Mouse (Mus musculus) heart, postnatal 0 days (tissue): ENCODE measurements at regions not wholly inside any gene's neighbourhood (a gene's known extent, or its start where the extent isn't known, plus 50 kb on each side); places are given as distances from the start of the nearest gene placed in this dataset.

Experiments
- ATAC-seq: fragments of 200-750 bp; cut with Nextera tagmentation; 2 replicates; pipeline ENCODE4 v1.8.0; 2017; ENCODE audit warnings: low read depth, moderate number of reproducible peaks, moderate library complexity; ENCODE audit not compliant: insufficient read depth
- DNase-seq: peaks from one replicate; pipeline ENCODE4 v3.0.0-alpha.2; 2016; ENCODE audit warnings: low spot score
- H3K27ac ChIP-seq: fragments of 300-500 bp; sonication (generic); 2 replicates; pipeline ENCODE4 v1.5.1; 2014; ENCODE audit warnings: low read depth, mild to moderate bottlenecking
- H3K27me3 ChIP-seq: fragments of 300-500 bp; sonication (generic); 2 replicates; pipeline ENCODE4 v1.6.1; 2014; ENCODE audit warnings: low read length, mixed read lengths; ENCODE audit not compliant: control insufficient read depth, insufficient read depth
- H3K36me3 ChIP-seq: fragments of 300-500 bp; sonication (generic); replicated peaks from 2 replicates; pipeline ENCODE4 v1.6.1; 2014; ENCODE audit warnings: low read length, mixed read lengths; ENCODE audit not compliant: control insufficient read depth, insufficient read depth
- H3K4me1 ChIP-seq: fragments of 300-500 bp; sonication (generic); 2 replicates; pipeline ENCODE4 v1.6.1; 2014; ENCODE audit warnings: antibody characterized with exemption; ENCODE audit not compliant: control insufficient read depth, insufficient read depth
- H3K4me2 ChIP-seq: fragments of 300-500 bp; sonication (generic); 2 replicates; pipeline ENCODE4 v1.6.1; 2014; ENCODE audit warnings: low read depth, mild to moderate bottlenecking, low read length, moderate library complexity
- H3K4me3 ChIP-seq: fragments of 300-500 bp; sonication (generic); 2 replicates; pipeline ENCODE4 v1.5.1; 2014; ENCODE audit warnings: low read depth, low read length
- H3K9ac ChIP-seq: fragments of 300-500 bp; sonication (generic); replicated peaks from 2 replicates; pipeline ENCODE4 v1.6.1; 2014; ENCODE audit warnings: low read depth, low read length, mixed read lengths
- H3K9me3 ChIP-seq: fragments of 300-500 bp; sonication (generic); replicated peaks from 2 replicates; pipeline ENCODE4 v1.6.1; 2016; ENCODE audit warnings: low read length; ENCODE audit not compliant: control insufficient read depth
- CTCF ChIP-seq: IDR thresholded peaks from 2 replicates; pipeline ENCODE4 v1.5.1; 2016; ENCODE audit warnings: antibody characterized with exemption, control low read depth, low read depth
- EP300 ChIP-seq: IDR thresholded peaks from 2 replicates; pipeline ENCODE4 v1.6.1; 2016; ENCODE audit warnings: antibody characterized with exemption, low read depth
- WGBS: fragments of 180-500 bp; shearing (Covaris S2); extraction: QIAGEN DNeasy Blood & Tissue Kit; methylation state at CpG from one replicate; pipeline ENCODE4 v1.1.7; 2014; 5-methylcytosine and 5-hydroxymethylcytosine counted together

DNA sequence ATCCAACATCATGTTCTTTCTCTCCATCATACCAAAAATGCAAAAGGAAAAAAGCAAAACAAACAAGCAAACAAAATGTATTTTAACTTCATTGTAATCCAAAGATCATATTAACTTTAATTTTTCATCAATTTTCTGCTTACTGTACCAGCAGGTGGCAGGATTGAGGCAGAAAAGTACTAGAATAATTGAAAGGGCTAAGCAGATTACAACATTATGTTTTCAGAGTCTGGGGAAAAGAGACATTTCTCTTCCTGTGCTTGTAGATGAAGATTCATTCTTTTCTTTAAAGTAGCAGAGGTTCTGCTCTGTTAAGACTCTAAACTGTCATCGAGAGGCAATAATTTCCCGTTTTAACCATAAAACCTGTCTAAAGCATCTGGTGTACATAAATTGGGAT lies 394.7 kb upstream of the Slitrk6 start:
- no peak overlapping the region for H3K4me3 ChIP-seq
- WGBS, result 48% methylated on average over 2 of the region's 2 CpGs
- H3K27me3 ChIP-seq, result no peaks in the 10 kb centered on the region
- no peaks in the 10 kb centered on the region for H3K9me3 ChIP-seq
- H3K27ac ChIP-seq, result no peak overlapping the region
- no peaks in the 10 kb centered on the region for H3K36me3 ChIP-seq
- TF ChIP-seq CTCF, result peak; percentile 55
- TF ChIP-seq EP300, result no peak
- H3K4me1 ChIP-seq, result no peaks in the 10 kb centered on the region
- DNase-seq (peak; percentile 24), ATAC-seq (no peak)
- no peak overlapping the region for H3K4me2 ChIP-seq
- H3K9ac ChIP-seq, result no peak overlapping the region

DNA sequence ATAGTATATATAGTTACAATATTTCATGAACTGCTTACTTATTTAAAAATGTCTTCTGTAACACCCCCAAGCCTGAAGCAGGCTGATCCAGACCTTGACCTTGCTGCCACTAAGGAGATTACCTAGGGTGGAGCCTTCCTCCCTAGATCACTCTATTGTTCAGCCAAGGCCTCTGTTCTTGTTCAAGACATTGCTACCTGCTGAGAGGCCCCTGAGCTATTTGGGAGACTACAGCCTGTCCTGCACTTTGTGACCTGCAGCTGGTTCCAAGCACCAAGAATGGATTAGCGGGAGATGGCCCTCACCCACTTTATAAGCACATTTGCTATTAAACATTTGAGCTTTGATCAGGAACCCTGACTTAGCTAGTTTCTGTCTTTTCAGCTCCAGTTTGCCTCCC lies 361.7 kb upstream of the Slitrk6 start:
- Histone ChIP-seq H3K36me3 (no peaks in the 10 kb centered on the region), H3K4me3 (no peak overlapping the region), H3K9ac (no peak overlapping the region), H3K27ac (no peak overlapping the region), H3K9me3 (no peaks in the 10 kb centered on the region), H3K27me3 (no peaks in the 10 kb centered on the region), H3K4me1 (no peaks in the 10 kb centered on the region), H3K4me2 (no peak overlapping the region)
- TF ChIP-seq EP300, result no peak
- TF ChIP-seq CTCF, result no peak
- 76% methylated on average over 1 of the region's 1 CpGs for WGBS
- DNase-seq, result no peak
- no peak for ATAC-seq

DNA sequence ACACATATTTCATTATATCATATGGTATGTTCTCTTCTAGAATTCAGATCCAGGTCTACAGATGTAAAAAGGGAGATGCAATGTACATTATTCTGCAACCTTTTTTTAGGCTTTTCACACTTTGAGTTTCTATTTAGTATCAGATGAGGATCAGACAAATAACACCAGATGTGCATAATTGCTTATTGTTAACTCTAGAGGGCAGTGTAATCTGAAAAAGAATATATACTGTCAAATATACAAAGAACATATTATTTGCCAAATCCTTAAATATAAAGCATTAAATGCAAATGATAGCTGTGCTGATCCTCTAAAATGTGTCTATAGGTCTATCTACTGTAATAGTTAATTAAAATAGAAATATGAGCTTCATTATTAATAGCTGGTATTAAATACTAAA lies 348.6 kb upstream of the Slitrk6 start:
- H3K36me3 ChIP-seq, result no peaks in the 10 kb centered on the region
- H3K9me3 ChIP-seq, result no peaks in the 10 kb centered on the region
- no peak overlapping the region for H3K4me3 ChIP-seq
- no peak overlapping the region for H3K27ac ChIP-seq
- H3K27me3 ChIP-seq, result no peaks in the 10 kb centered on the region
- DNase-seq, result no peak
- TF ChIP-seq CTCF (0 out of 2 replicates have a peak, but pooled peaks have one; percentile 3), EP300 (no peak)
- no peaks in the 10 kb centered on the region for H3K4me1 ChIP-seq
- H3K9ac ChIP-seq, result no peak overlapping the region
- ATAC-seq, result no peak
- no peak overlapping the region for H3K4me2 ChIP-seq

DNA sequence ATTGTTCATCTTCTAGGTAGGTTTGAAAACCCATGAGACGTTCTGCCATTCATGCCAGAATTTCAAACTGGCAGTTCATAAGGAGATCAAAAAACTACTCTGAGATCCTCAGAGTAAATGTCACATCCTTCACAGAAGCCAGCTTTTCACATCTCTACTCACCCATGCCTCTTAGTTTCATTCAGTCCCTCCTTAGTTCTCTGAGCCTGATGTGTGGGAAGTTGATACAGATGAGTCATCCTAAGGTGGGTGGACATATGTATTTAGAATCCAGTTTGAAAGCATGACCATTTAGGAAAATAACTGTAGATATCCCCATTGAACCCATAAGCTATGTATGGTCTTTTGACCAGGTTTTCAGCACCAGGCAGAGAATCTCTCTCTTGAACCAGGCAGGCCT lies 345.3 kb upstream of the Slitrk6 start:
- Histone ChIP-seq H3K9ac (no peak overlapping the region), H3K27ac (no peak overlapping the region)

DNA sequence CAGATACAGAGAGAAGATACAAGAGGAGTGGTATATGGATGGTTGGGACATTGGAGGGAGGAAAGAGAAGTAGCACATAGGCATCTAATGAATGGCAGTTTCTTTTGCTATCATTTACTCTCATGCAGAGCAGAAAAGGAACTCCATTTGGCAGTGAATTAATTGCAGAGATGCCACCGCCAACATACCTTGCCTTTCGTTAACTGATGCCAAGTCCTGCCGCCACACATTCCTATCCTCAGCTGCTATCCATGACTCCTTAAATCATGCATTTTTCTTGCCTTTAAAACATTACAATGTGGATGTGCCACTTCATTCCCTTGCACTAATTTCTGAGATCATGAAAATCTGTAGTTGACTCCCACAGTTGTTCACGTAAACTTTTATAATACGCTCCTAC lies 341.3 kb upstream of the Slitrk6 start:
- WGBS, result 93% methylated on average over 5 of the region's 5 CpGs
- no peak for ATAC-seq

More for the DNA sequence above, 345.3 kb upstream of the Slitrk6 start:
- no peaks in the 10 kb centered on the region for H3K9me3 ChIP-seq
- DNase-seq, result no peak
- no peak overlapping the region for H3K4me2 ChIP-seq
- H3K4me3 ChIP-seq, result no peak overlapping the region
- WGBS, result 84% methylated on average over 1 of the region's 1 CpGs
- H3K36me3 ChIP-seq, result no peaks in the 10 kb centered on the region
- H3K27me3 ChIP-seq, result no peaks in the 10 kb centered on the region
- TF ChIP-seq CTCF, result no peak
- TF ChIP-seq EP300, result no peak
- ATAC-seq, result no peak
- no peaks in the 10 kb centered on the region for H3K4me1 ChIP-seq

DNA sequence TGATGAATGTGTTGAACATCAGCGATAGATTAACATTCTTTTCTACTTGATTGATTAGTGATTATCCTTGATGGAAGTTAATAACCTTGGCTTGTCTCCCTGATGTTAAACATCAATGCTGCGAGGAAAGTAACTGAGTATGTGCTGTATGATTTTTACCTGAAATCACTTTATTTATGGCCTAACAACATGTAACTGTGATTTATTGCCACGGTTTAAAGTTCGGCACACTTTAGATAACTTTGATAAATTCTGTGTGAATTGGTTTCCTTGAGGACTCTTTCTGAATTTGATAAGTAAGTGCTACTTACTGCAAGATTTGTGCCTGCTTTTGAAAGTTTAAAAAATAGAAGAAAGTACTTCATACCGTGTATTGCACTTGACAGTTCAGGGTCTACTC lies 319.6 kb upstream of the Slitrk6 start:
- Histone ChIP-seq H3K4me2 (no peak overlapping the region), H3K9me3 (no peaks in the 10 kb centered on the region), H3K9ac (no peak overlapping the region), H3K36me3 (no peaks in the 10 kb centered on the region), H3K27me3 (no peaks in the 10 kb centered on the region), H3K4me1 (no peaks in the 10 kb centered on the region), H3K27ac (no peak overlapping the region), H3K4me3 (no peak overlapping the region)
- ATAC-seq, result no peak
- TF ChIP-seq EP300 (no peak), CTCF (no peak)
- DNase-seq, result no peak
- WGBS, result 72% methylated on average over 5 of the region's 5 CpGs

More for the DNA sequence above, 341.3 kb upstream of the Slitrk6 start:
- Histone ChIP-seq H3K9me3 (no peaks in the 10 kb centered on the region), H3K4me3 (no peak overlapping the region), H3K27me3 (no peaks in the 10 kb centered on the region), H3K4me2 (no peak overlapping the region), H3K4me1 (no peaks in the 10 kb centered on the region), H3K27ac (no peak overlapping the region), H3K36me3 (no peaks in the 10 kb centered on the region), H3K9ac (no peak overlapping the region)
- no peak for TF ChIP-seq CTCF
- DNase-seq, result no peak
